Mouse (Mus musculus) CH12.LX (cell line): ENCODE data around the gene Tfpt. TPM values are rescaled to one million over a fixed set of nuclear protein-coding genes. Genes with fewer than 3 reads are reported as not detected.

Source experiments
- DNase-seq: peaks from one replicate; pipeline ENCODE4 v3.0.0-alpha.2; 2013; ENCODE audit errors: extremely low read depth
- H3K27ac ChIP-seq: 2 replicates; pipeline ENCODE4 v1.5.1; 2012; ENCODE audit warnings: low read depth, mild to moderate bottlenecking, control low read depth, moderate library complexity; ENCODE audit not compliant: insufficient read depth
- H3K27me3 ChIP-seq: replicated peaks from 2 replicates; pipeline ENCODE3; 2012; ENCODE audit warnings: inconsistent platforms
- H3K36me3 ChIP-seq, 2 experiments: replicated peaks in 1 of 2; 2 replicates each; pipeline versions ENCODE3 to v1.6.1; 2012; ENCODE audit warnings: inconsistent platforms in 1 of 2, low read length in 1 of 2, mild to moderate bottlenecking in 1 of 2, mixed read lengths in 1 of 2, moderate library complexity in 1 of 2; ENCODE audit not compliant: control insufficient read depth in 1 of 2, insufficient read depth in 1 of 2
- H3K4me1 ChIP-seq, 2 experiments: 2 replicates each; pipeline ENCODE4 v1.6.1; 2012; ENCODE audit warnings: inconsistent platforms in 1 of 2, moderate library complexity in 1 of 2; ENCODE audit not compliant: insufficient read depth in 2 of 2, control insufficient read depth in 1 of 2
- H3K4me2 ChIP-seq: 2 replicates; pipeline ENCODE4 v1.6.1; 2012; ENCODE audit warnings: low read depth, mild to moderate bottlenecking, control low read depth; ENCODE audit not compliant: poor library complexity, insufficient read depth, severe bottlenecking
- H3K4me3 ChIP-seq, 3 experiments: fragments of 150-350 bp in 1 of 3; sonication (generic) in 1 of 3; replicated peaks in 1 of 3; 2 replicates each; pipeline versions ENCODE3 to v1.5.1; 2011 to 2012; ENCODE audit warnings: low read depth in 2 of 3, low read length in 2 of 3, mild to moderate bottlenecking in 2 of 3, moderate library complexity in 2 of 3, control low read depth in 1 of 3, improper control_type of control experiment in 1 of 3, inconsistent platforms in 1 of 3, mixed read lengths in 1 of 3; ENCODE audit not compliant: poor library complexity in 1 of 3
- H3K79me2 ChIP-seq: replicated peaks from 2 replicates; pipeline ENCODE4 v1.6.1; 2012; ENCODE audit warnings: mild to moderate bottlenecking, moderate library complexity; ENCODE audit not compliant: control insufficient read depth, poor library complexity, insufficient read depth, severe bottlenecking; ENCODE audit errors: extremely low read depth
- H3K9ac ChIP-seq: 2 replicates; pipeline ENCODE4 v1.6.1; 2012; ENCODE audit warnings: low read depth, mild to moderate bottlenecking, control low read depth, moderate library complexity; ENCODE audit not compliant: insufficient read depth
- H3K9me3 ChIP-seq: replicated peaks from 2 replicates; pipeline ENCODE3; 2012; ENCODE audit warnings: low read length, inconsistent platforms, mixed read lengths
- CHD1 ChIP-seq: IDR thresholded peaks from 2 replicates; pipeline ENCODE4 v1.6.1; 2012; ENCODE audit warnings: low read depth, low read length, improper control_type of control experiment, inconsistent platforms
- CHD2 ChIP-seq: IDR thresholded peaks from 2 replicates; pipeline ENCODE4 v1.6.1; 2011; ENCODE audit warnings: low read length, improper control_type of control experiment
- E2F4 ChIP-seq: IDR thresholded peaks from 2 replicates; pipeline ENCODE4 v1.6.1; 2011; ENCODE audit warnings: low read depth, low read length, improper control_type of control experiment; ENCODE audit not compliant: insufficient replicate concordance
- ELF1 ChIP-seq: IDR thresholded peaks from 2 replicates; pipeline ENCODE4 v1.6.1; 2014; ENCODE audit warnings: low read depth, mild to moderate bottlenecking, inconsistent platforms, low read length, improper control_type of control experiment
- EP300 ChIP-seq: IDR thresholded peaks from 2 replicates; pipeline ENCODE4 v1.6.1; 2011; ENCODE audit warnings: low read length, improper control_type of control experiment
- ETS1 ChIP-seq: conservative IDR thresholded peaks from 2 replicates; pipeline ENCODE4 v1.6.1; 2012; ENCODE audit warnings: low read depth, mild to moderate bottlenecking, inconsistent platforms, low read length, improper control_type of control experiment, moderate library complexity
- HCFC1 ChIP-seq: IDR thresholded peaks from 2 replicates; pipeline ENCODE4 v1.6.1; 2012; ENCODE audit warnings: low read depth, mild to moderate bottlenecking, inconsistent platforms, low read length, improper control_type of control experiment
- JUND ChIP-seq: conservative IDR thresholded peaks from 2 replicates; pipeline ENCODE4 v1.6.1; 2011; ENCODE audit warnings: low read depth, low read length, improper control_type of control experiment
- KAT2A ChIP-seq: IDR thresholded peaks from 2 replicates; pipeline ENCODE4 v1.6.1; 2012; ENCODE audit warnings: low read length, improper control_type of control experiment, inconsistent platforms; ENCODE audit not compliant: insufficient replicate concordance
- MAX ChIP-seq: IDR thresholded peaks from 2 replicates; pipeline ENCODE4 v1.6.1; 2011; ENCODE audit warnings: low read length, improper control_type of control experiment
- MEF2A ChIP-seq: IDR thresholded peaks from 2 replicates; pipeline ENCODE4 v1.6.1; 2014; ENCODE audit warnings: low read depth, mild to moderate bottlenecking, inconsistent platforms, low read length, improper control_type of control experiment, borderline replicate concordance
- MXI1 ChIP-seq: IDR thresholded peaks from 2 replicates; pipeline ENCODE4 v1.6.1; 2011; ENCODE audit warnings: mild to moderate bottlenecking, low read depth, low read length, improper control_type of control experiment
- MYC ChIP-seq: IDR thresholded peaks from 2 replicates; pipeline ENCODE4 v1.6.1; 2011; ENCODE audit warnings: low read depth, mild to moderate bottlenecking, improper control_type of control experiment, low read length
- NRF1 ChIP-seq: IDR thresholded peaks from 2 replicates; pipeline ENCODE4 v1.6.1; 2014; ENCODE audit warnings: low read depth, mild to moderate bottlenecking, inconsistent platforms, low read length, improper control_type of control experiment, moderate library complexity
- PAX5 ChIP-seq: IDR thresholded peaks from 2 replicates; pipeline ENCODE4 v1.6.1; 2012; ENCODE audit warnings: low read length, inconsistent platforms, mixed read lengths
- RAD21 ChIP-seq: IDR thresholded peaks from 2 replicates; pipeline ENCODE4 v1.6.1; 2011; ENCODE audit warnings: low read depth, mild to moderate bottlenecking, low read length, improper control_type of control experiment, moderate library complexity
- RCOR1 ChIP-seq: conservative IDR thresholded peaks from 2 replicates; pipeline ENCODE4 v1.6.1; 2012; ENCODE audit warnings: low read depth, mild to moderate bottlenecking, inconsistent platforms, low read length, improper control_type of control experiment
- SIN3A ChIP-seq: IDR thresholded peaks from 2 replicates; pipeline ENCODE4 v1.6.1; 2012; ENCODE audit warnings: low read length, improper control_type of control experiment, inconsistent platforms
- SMC3 ChIP-seq: IDR thresholded peaks from 2 replicates; pipeline ENCODE4 v1.6.1; 2011; ENCODE audit warnings: low read depth, low read length, improper control_type of control experiment
- TBP ChIP-seq: conservative IDR thresholded peaks from 2 replicates; pipeline ENCODE4 v1.6.1; 2011; ENCODE audit warnings: low read depth, low read length, improper control_type of control experiment
- USF2 ChIP-seq: conservative IDR thresholded peaks from 2 replicates; pipeline ENCODE4 v1.6.1; 2011; ENCODE audit warnings: low read depth, low read length, improper control_type of control experiment
- ZC3H11A ChIP-seq: IDR thresholded peaks from 2 replicates; pipeline ENCODE4 v1.6.1; 2012; ENCODE audit warnings: low read depth, mild to moderate bottlenecking, inconsistent platforms, low read length, improper control_type of control experiment
- ZKSCAN1 ChIP-seq: IDR thresholded peaks from 2 replicates; pipeline ENCODE4 v1.6.1; 2012; ENCODE audit warnings: low read depth, inconsistent platforms, low read length, improper control_type of control experiment, borderline replicate concordance
- ZMIZ1 ChIP-seq: IDR thresholded peaks from 2 replicates; pipeline ENCODE4 v1.6.1; 2012; ENCODE audit warnings: low read depth, mild to moderate bottlenecking, inconsistent platforms, low read length, improper control_type of control experiment
- dilution Hi-C: fragments of 300-500 bp; cut with MboI; formaldehyde crosslinking; loops from 2 replicates; pipeline ENCODE4 v1.14.3; 2020; ENCODE audit warnings: low sequenced_read_pairs; ENCODE audit not compliant: extremely low pct_unique_long_range_greater_than_20kb, extremely low pct_ligation_motif_present
- in situ Hi-C: fragments of 300-500 bp; cut with MboI; formaldehyde crosslinking; loops from 3 replicates; pipeline ENCODE4 v1.14.3; 2019; ENCODE audit warnings: low sequenced_read_pairs, low pct_ligation_motif_present, low pct_unique_long_range_greater_than_20kb, mixed read lengths
- polyA plus RNA-seq: library from polyadenylated mRNA; unstranded; fragments of >175 nt; gene quantifications from 2 replicates; pipeline ENCODE4 v1.2.1, GENCODE M21; 2012; ENCODE audit warnings: low read depth; ENCODE audit not compliant: insufficient read length
- total RNA-seq, 2 experiments: library from RNA; depleted of rRNA; stranded (reverse); fragments of 300-350 nt in 1 of 2; fragments of >200 nt in 1 of 2; gene quantifications; 2 replicates each; pipeline ENCODE4 v1.2.3; 2012 to 2014

Gene Tfpt
- total and polyA plus RNA-seq, 3 experiments, result 15.9 to 38.6 (median 28.8) TPM

GRCm38 (mm10) chr7:3586255-3586654 lies 43.5 kb downstream of the Tfpt start:
- Histone ChIP-seq H3K27ac (no peak overlapping the region), H3K9ac (no peak overlapping the region), H3K79me2 (no peaks in the 10 kb centered on the region), H3K4me2 (no peak overlapping the region), H3K4me3 (no peak overlapping the region), H3K9me3 (no peaks in the 10 kb centered on the region), H3K4me1 (peaks cover under 1 to 19% of the 10 kb centered on the region in 2 experiments; a peak in 3 of 4 replicates), H3K27me3 (no peaks in the 10 kb centered on the region), H3K36me3 (no peaks in the 10 kb centered on the region)
- no peak for TF ChIP-seq SIN3A
- no peak for TF ChIP-seq NRF1
- TF ChIP-seq EP300, result no peak
- TF ChIP-seq SMC3, result no peak
- no peak for TF ChIP-seq TBP
- in situ Hi-C loops, result no loop called here
- dilution Hi-C loops, result no loop called here
- DNase-seq, result no peak

DNA sequence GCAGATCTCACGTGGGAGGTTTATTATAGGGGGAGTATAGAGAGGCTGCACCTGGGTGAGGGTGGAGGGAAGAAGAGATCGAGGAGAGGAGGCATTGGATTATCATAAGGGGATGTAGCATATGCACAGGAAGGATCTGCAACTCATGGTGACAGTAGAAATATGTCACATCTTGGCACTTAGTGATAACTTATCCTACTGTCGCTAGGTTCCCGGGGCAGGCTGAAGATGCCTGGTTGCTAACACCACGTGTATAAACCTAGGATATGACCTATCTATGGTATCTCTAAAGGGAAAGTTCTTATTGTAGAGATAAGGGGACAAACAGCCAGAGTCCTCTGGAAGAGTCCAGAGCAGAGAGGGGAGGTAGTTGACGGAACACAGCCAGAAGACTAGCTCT lies 44.0 kb downstream of the Tfpt start:
- no peaks in the 10 kb centered on the region for H3K79me2 ChIP-seq
- H3K4me2 ChIP-seq, result no peak overlapping the region
- peaks cover 5 to 24% of the 10 kb centered on the region in 2 experiments; a peak in 3 of 4 replicates for H3K4me1 ChIP-seq
- no peaks in the 10 kb centered on the region for H3K27me3 ChIP-seq
- no peaks in the 10 kb centered on the region for H3K9me3 ChIP-seq
- dilution Hi-C loops (no loop called here), in situ Hi-C loops (no loop called here)
- H3K9ac ChIP-seq, result no peak overlapping the region
- H3K4me3 ChIP-seq, result no peak overlapping the region
- no peaks in the 10 kb centered on the region for H3K36me3 ChIP-seq
- TF ChIP-seq USF2 (no peak), MEF2A (no peak), ETS1 (no peak), E2F4 (no peak), ZMIZ1 (no peak), ZKSCAN1 (no peak), CHD2 (no peak), MXI1 (no peak), MYC (no peak), KAT2A (no peak), MAX (no peak), ZC3H11A (no peak), TBP (no peak), JUND (no peak), CHD1 (no peak), RCOR1 (no peak), PAX5 (no peak), HCFC1 (no peak), ELF1 (no peak), RAD21 (no peak)
- no peak for DNase-seq
- no peak overlapping the region for H3K27ac ChIP-seq
